Mouse (Mus musculus) cerebellum, adult 2 months (tissue): ENCODE measurements at regions not wholly inside any gene's neighbourhood (a gene's known extent, or its start where the extent isn't known, plus 50 kb on each side); places are given as distances from the start of the nearest gene placed in this dataset.

Source experiments
- DNase-seq, 2 experiments: peaks; one replicate each; pipeline ENCODE4 v3.0.0; 2021
- H3K27ac ChIP-seq: fragments of 200-500 bp; 2 replicates; pipeline ENCODE4 v1.5.1; 2012; ENCODE audit warnings: low read length, control low read depth, inconsistent platforms; ENCODE audit not compliant: insufficient read depth
- H3K27me3 ChIP-seq: fragments of 200-500 bp; 2 replicates; pipeline ENCODE4 v1.6.1; 2012; ENCODE audit warnings: inconsistent platforms, mild to moderate bottlenecking, low read length, moderate library complexity; ENCODE audit not compliant: control insufficient read depth, insufficient read depth
- H3K4me1 ChIP-seq: fragments of 200-500 bp; 2 replicates; pipeline ENCODE4 v1.6.1; 2011; ENCODE audit warnings: low read length; ENCODE audit not compliant: control insufficient read depth, insufficient read depth
- H3K4me3 ChIP-seq: fragments of 200-500 bp; replicated peaks from 2 replicates; pipeline ENCODE3; 2011; ENCODE audit warnings: mild to moderate bottlenecking, low read depth, low read length, control low read depth; ENCODE audit not compliant: insufficient read depth
- CTCF ChIP-seq: fragments of 200-500 bp; IDR thresholded peaks from 2 replicates; pipeline ENCODE4 v1.5.1; 2011; ENCODE audit warnings: low read depth, mild to moderate bottlenecking, control low read depth, low read length, moderate library complexity, borderline replicate concordance; ENCODE audit not compliant: insufficient read depth
- POLR2A ChIP-seq: fragments of 200-500 bp; IDR thresholded peaks from 2 replicates; pipeline ENCODE4 v1.6.1; 2011; ENCODE audit warnings: low read length, control low read depth, borderline replicate concordance; ENCODE audit not compliant: insufficient read depth
- WGBS: fragments of 180-500 bp; shearing (Covaris S2); methylation state at CpG from one replicate; pipeline ENCODE4 v1.1.7; 2018; 5-methylcytosine and 5-hydroxymethylcytosine counted together

DNA sequence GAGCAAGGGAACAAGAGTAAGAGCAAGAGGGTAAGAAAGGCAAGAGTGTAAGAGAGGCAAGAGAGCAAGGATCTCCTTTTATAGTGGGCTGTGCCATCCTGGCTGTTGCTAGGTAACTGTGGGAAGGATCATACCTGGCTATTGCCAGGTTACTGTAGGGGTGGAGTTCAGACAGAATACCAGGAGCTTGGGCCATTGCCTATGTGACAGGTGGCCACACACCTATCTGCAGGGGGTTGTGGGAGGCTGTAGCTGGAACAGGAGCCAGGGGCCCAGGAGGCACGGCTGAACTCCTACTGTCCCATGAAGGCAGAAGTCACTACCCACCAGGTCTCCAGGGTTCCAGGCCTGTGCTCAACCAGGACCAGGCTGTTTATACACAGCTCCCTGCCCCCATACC, 1149.0 kb downstream of the 9330182O14Rik start:
- Histone ChIP-seq H3K27ac (no peak overlapping the region), H3K27me3 (no peaks in the 10 kb centered on the region), H3K4me1 (peaks cover 4% of the 10 kb centered on the region; the same call in 1 of the 2 replicates), H3K4me3 (no peak overlapping the region)
- TF ChIP-seq POLR2A: no peak
- TF ChIP-seq CTCF: no peak
- peak; percentile 70 to 84 for DNase-seq
- 11% methylated on average over 1 of the region's 1 CpGs for WGBS

DNA sequence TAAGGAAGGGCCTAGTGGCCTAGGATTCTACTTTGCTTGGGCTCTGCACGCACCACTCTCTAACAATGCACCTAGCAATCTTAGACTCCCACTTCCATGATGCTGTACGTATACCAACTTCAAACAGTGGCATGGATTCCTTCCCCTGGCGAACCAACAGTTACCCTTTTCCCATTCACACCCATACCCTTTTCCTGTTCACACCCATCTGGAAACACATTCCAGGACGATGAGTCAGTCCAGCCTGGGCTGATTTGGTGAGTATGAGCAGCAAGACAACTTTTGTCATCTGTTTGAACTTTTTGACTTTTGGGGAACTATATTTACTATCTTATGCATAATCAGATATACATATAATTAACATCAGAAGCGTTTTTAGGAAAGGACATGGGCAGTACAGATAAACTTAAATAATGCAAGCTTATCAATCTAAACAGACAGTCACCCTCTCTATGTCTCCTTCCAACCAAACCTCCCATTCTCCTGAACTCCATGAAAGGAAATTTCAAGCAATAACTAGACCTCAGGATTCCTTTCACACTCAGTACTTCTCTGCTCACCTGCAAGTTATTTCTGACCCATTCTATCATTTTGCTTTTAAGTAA, 1152.7 kb downstream of the 9330182O14Rik start:
- no peak for TF ChIP-seq POLR2A
- TF ChIP-seq CTCF: no peak
- Histone ChIP-seq H3K27me3 (no peaks in the 10 kb centered on the region), H3K4me3 (no peak overlapping the region), H3K4me1 (peaks cover 4% of the 10 kb centered on the region; the same call in 1 of the 2 replicates), H3K27ac (no peak overlapping the region)
- 95% methylated on average over 5 of the region's 5 CpGs for WGBS
- DNase-seq: no peak

DNA sequence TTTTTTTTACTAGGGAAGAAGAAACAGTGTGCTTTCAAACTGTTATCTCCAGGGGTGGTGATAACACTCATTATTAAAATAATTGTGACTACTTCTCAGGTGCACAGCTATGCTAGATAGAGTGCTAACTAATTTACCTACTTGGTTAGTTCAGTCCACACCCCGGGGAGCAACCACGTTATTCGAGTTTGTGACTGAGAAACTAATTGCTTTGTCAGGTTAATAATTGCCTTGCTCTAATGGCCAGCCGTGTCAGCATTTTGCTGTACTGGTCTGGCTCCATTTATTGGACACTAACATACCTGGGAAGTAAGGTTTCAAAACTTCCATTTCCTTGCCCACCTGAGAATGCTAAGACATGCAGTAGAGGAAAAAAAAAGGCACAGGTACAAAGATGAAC, 1163.3 kb downstream of the 9330182O14Rik start:
- H3K4me3 ChIP-seq: no peak overlapping the region
- no peak for TF ChIP-seq POLR2A
- no peak for TF ChIP-seq CTCF
- no peaks in the 10 kb centered on the region for H3K4me1 ChIP-seq
- DNase-seq: no peak
- H3K27me3 ChIP-seq: no peaks in the 10 kb centered on the region
- H3K27ac ChIP-seq: no peak overlapping the region
- WGBS: 63% methylated on average over 4 of the region's 4 CpGs

DNA sequence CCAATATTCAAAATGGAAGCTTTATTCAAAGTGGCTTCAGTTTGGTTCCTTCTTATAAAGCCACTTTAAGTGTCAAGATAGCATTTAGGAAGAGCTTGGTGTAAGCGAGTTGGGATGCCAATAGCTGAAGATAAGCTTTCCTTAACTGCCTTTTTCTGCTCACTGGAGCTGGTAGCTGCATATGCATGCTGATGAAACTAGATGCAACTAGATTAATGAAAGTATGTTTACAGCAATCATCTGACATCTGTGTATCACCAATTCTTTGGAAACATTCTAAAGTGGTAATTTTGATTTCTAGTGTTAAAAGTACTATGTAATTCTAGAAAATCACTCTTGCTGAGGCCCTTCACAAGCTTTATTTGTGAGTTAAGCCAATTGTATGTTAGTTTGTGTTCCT, 1172.5 kb downstream of the 9330182O14Rik start:
- Histone ChIP-seq H3K4me1 (no peaks in the 10 kb centered on the region), H3K4me3 (no peak overlapping the region), H3K27me3 (no peaks in the 10 kb centered on the region), H3K27ac (no peak overlapping the region)
- no peak for DNase-seq
- no peak for TF ChIP-seq POLR2A
- 83% methylated on average over 1 of the region's 1 CpGs for WGBS

DNA sequence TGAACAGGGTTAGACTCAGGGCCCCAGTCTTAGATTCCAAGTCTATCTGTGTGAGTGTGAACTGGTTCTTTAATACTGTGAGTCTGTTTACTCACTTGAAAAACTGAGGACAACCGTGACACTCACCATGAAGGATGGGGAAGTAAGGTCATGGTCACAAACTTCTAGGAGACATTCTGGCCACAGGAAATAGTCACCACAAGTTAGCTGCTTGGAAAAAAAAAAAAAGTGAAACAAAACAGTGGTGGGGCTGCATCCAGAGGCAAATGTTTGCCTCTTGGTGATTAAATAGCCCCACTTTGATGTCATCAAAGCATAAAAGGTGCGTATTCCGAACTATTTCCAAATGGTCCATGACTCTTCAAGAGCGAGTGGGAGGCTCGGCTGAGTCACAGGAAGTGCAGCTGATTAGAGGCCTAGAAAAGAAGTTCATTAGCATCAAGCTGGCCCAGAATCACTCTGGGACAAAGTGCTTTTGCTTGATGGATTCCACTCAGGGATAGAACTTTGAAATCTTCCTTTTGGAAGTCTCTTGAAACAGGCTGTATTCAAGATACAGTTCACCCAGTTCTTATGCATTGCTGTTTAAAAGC, 1177.7 kb downstream of the 9330182O14Rik start:
- no peak overlapping the region for H3K4me3 ChIP-seq
- H3K27ac ChIP-seq: no peak overlapping the region
- 91% methylated on average over 5 of the region's 5 CpGs for WGBS
- no peaks in the 10 kb centered on the region for H3K4me1 ChIP-seq
- DNase-seq: no peak
- H3K27me3 ChIP-seq: no peaks in the 10 kb centered on the region
- TF ChIP-seq CTCF: no peak
- no peak for TF ChIP-seq POLR2A

DNA sequence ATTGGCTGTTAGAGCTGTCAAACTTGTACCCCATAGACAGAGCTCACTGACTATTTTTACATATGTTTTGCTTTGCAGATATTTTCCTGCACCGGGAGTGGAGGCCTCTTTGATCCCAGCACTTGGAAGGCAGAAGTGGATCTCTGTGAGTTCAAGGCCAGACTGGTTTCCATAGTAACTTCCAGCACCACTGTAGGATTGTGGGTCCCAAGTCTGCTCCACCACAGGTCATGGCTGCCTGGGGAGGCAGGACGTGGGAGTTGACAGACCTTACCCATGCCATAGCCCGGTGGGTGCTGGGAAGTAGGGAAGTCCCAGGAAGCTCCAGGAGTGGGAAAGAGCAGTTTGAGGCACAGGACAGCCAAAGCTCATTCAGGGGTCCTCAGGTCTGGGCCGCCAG, 1180.8 kb downstream of the 9330182O14Rik start:
- no peak for TF ChIP-seq CTCF
- no peak for TF ChIP-seq POLR2A
- WGBS: 56% methylated on average over 4 of the region's 4 CpGs

DNA sequence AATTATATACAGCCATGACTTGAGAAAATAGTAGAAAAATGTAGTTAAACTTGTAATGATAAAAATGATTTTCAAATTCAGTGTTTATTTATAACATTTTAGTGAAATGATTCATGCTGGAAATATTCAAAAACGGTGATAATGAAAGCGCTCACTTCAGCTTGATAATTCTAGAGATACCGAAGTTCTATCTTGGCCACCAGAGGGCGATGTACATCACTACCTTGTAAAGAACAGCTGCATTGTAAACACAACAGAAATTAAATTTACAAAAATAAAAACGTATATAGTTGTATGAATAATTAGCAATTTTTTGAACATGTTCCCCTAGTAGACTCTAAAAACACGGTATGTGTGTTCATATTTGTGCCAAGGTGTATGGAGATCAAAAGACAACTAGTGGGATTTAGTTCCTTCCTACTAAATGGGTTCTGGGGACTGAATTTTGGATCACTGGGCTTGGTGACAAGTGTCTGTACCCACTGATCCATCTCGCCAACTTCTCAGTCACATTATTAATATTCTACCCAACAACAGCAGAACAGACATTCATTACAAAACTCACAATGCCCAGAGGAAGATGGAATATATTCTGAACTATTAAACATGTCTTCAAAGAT, 1191.6 kb downstream of the 9330182O14Rik start:
- Histone ChIP-seq H3K27ac (no peak overlapping the region), H3K27me3 (no peaks in the 10 kb centered on the region), H3K4me3 (no peak overlapping the region), H3K4me1 (peaks cover 7% of the 10 kb centered on the region; the same call in 1 of the 2 replicates)
- peak; percentile 51 to 60 for DNase-seq
- TF ChIP-seq POLR2A: no peak
- TF ChIP-seq CTCF: peak; percentile 47; the same call in 1 of the 2 replicates
- WGBS: 14% methylated on average over 7 of the region's 7 CpGs

More for the DNA sequence above, 1180.8 kb downstream of the 9330182O14Rik start:
- H3K27me3 ChIP-seq: no peaks in the 10 kb centered on the region
- no peaks in the 10 kb centered on the region for H3K4me1 ChIP-seq
- no peak overlapping the region for H3K27ac ChIP-seq
- no peak overlapping the region for H3K4me3 ChIP-seq
- no peak for DNase-seq

DNA sequence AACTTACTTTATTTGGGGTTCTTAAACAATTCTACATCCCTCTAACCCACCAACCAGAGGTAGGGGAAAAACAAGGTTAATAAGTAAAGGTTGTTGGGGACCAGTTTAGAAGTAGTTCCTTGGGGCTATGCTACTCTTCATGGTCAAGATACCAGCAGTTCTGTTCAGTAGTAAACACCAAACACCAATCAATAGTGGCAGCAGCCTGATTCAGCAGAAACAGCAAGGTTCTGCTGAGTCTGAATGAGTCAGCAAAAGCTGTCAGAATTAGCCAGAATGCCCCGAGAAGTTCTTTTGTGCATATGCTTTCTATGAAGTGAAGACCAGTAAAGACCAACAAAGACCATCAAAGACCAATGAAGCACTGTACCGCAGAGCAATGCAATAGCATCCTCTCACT, 1195.1 kb downstream of the 9330182O14Rik start:
- no peak overlapping the region for H3K4me3 ChIP-seq
- H3K4me1 ChIP-seq: peaks cover 3% of the 10 kb centered on the region
- WGBS: 87% methylated on average over 2 of the region's 2 CpGs
- DNase-seq: no peak
- no peak overlapping the region for H3K27ac ChIP-seq
- H3K27me3 ChIP-seq: no peaks in the 10 kb centered on the region
- TF ChIP-seq CTCF: no peak
- no peak for TF ChIP-seq POLR2A
